Mouse (Mus musculus) lung, embryonic 16.5 days (tissue): Measurements from ENCODE around the gene Map1lc3a. TPM values are rescaled to one million over a fixed set of nuclear protein-coding genes. Genes with fewer than 3 reads are reported as not detected.

ENCODE experiments used
- ATAC-seq: fragments of 200-750 bp; cut with Nextera tagmentation; 2 replicates; pipeline ENCODE4 v1.8.0; 2017; ENCODE audit warnings: low read depth, mild to moderate bottlenecking, moderate library complexity
- H3K27ac ChIP-seq: fragments of 300-500 bp; sonication (generic); 2 replicates; pipeline ENCODE4 v1.5.1; 2014; ENCODE audit warnings: mild to moderate bottlenecking, control low read depth, low read length
- H3K27me3 ChIP-seq: fragments of 300-500 bp; sonication (generic); 2 replicates; pipeline ENCODE4 v1.6.1; 2014; ENCODE audit warnings: low read depth, low read length, mixed read lengths; ENCODE audit not compliant: control insufficient read depth, insufficient read depth
- H3K36me3 ChIP-seq: fragments of 300-500 bp; sonication (generic); 2 replicates; pipeline ENCODE4 v1.6.1; 2014; ENCODE audit warnings: low read length; ENCODE audit not compliant: control insufficient read depth, insufficient read depth
- H3K4me1 ChIP-seq: fragments of 300-500 bp; sonication (generic); replicated peaks from 2 replicates; pipeline ENCODE4 v1.6.1; 2014; ENCODE audit warnings: low read length, mixed read lengths; ENCODE audit not compliant: control insufficient read depth, insufficient read depth
- H3K4me2 ChIP-seq: fragments of 300-500 bp; sonication (generic); 2 replicates; pipeline ENCODE4 v1.6.1; 2014; ENCODE audit warnings: low read depth, low read length, control low read depth
- H3K4me3 ChIP-seq: fragments of 300-500 bp; sonication (generic); 2 replicates; pipeline ENCODE4 v1.5.1; 2014; ENCODE audit warnings: mild to moderate bottlenecking, low read length, control low read depth
- H3K9ac ChIP-seq: fragments of 300-500 bp; sonication (generic); 2 replicates; pipeline ENCODE4 v1.6.1; 2014; ENCODE audit warnings: low read length, control low read depth
- H3K9me3 ChIP-seq: fragments of 300-500 bp; sonication (generic); 2 replicates; pipeline ENCODE4 v1.6.1; 2016; ENCODE audit warnings: low read length; ENCODE audit not compliant: control insufficient read depth
- WGBS: fragments of 180-500 bp; shearing (Covaris S2); extraction: QIAGEN DNeasy Blood & Tissue Kit; methylation state at CpG from one replicate; pipeline ENCODE4 v1.1.7; 2014; 5-methylcytosine and 5-hydroxymethylcytosine counted together
- polyA plus RNA-seq: library from polyadenylated mRNA; unstranded; fragments of >200 nt; fragmentation: Nextera tagmentation; extraction: Ambion mirVana; gene quantifications from 2 replicates; pipeline ENCODE4 v1.2.1, GENCODE M21; 2015

The Map1lc3a gene
- polyA plus RNA-seq: 160 and 185 TPM in 2 replicates

GRCm38 (mm10) chr2:155276195-155276594 is at the start of gene Map1lc3a:
Gene Map1lc3a, plus strand, starts transcription at chr2:155276297.
- WGBS: under 1% methylated on average over 44 of the region's 47 CpGs
- peak; percentile 93 for ATAC-seq
- Histone ChIP-seq H3K9me3 (no peaks in the 10 kb centered on the region), H3K4me3 (peak within 1 kb of the TSS; percentile 96), H3K4me1 (peaks cover 9% of the 10 kb centered on the region), H3K36me3 (no peaks in the 10 kb centered on the region; the same call in 1 of the 2 replicates), H3K9ac (peak within 1 kb of the TSS; percentile 95), H3K27me3 (no peaks in the 10 kb centered on the region), H3K4me2 (peak within 1 kb of the TSS; percentile 78), H3K27ac (peak within 1 kb of the TSS; percentile 86)

DNA sequence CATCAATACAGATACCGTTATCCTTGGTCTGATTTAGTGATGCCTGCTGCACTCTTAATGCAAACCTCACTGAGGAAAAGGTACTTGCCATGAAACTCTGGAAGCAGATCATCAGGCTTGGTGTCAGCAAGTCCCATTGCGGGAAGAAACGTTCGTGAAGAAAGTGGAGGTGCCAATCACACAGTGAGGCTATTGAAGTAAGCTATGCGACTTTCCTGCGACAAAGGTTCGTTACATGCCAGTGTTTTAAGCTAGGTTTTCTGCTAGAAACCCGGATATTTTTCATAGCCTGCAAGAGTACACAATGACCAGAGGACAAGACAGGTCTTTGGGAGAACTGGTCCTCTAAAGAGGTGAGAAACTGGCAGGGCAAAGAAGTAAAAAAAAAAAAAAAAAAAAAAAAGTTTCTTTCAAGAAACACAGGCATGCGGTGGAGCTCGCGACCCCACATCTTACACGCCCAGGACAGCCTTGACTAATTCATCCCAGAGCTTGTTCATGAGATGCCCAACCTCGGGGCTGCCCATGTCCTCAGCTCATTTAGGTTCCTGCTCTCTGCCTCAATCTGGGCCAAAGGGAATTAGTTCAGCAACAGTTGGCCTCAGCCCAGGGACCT is 40.2 kb upstream of the Map1lc3a start:
- no peaks in the 10 kb centered on the region for H3K9me3 ChIP-seq
- no peaks in the 10 kb centered on the region for H3K27me3 ChIP-seq
- peak overlapping the region; percentile 77 for H3K4me2 ChIP-seq
- WGBS: 3% methylated on average over 13 of the region's 13 CpGs
- H3K4me3 ChIP-seq: peak overlapping the region; percentile 60
- ATAC-seq: peak; percentile 90
- peaks cover 12% of the 10 kb centered on the region for H3K4me1 ChIP-seq
- H3K27ac ChIP-seq: peak overlapping the region; percentile 82
- H3K9ac ChIP-seq: peak overlapping the region; percentile 87
- no peaks in the 10 kb centered on the region for H3K36me3 ChIP-seq

- peak; percentile 100 for ATAC-seq
- Histone ChIP-seq H3K27me3 (no peaks in the 10 kb centered on the region), H3K9ac (peak within 1 kb of the TSS; percentile 87), H3K4me1 (peaks cover 12% of the 10 kb centered on the region), H3K4me2 (peak within 1 kb of the TSS; percentile 77), H3K36me3 (no peaks in the 10 kb centered on the region), H3K9me3 (no peaks in the 10 kb centered on the region), H3K27ac (peak within 1 kb of the TSS; percentile 82), H3K4me3 (peak within 1 kb of the TSS; percentile 60)
- WGBS: under 1% methylated on average over 50 of the region's 50 CpGs
Measured at GRCm38 (mm10) chr2:155236362-155236992, 39.6 kb upstream of the Map1lc3a start, which contains the start of gene Dynlrb1. Gene Dynlrb1, plus strand, starts transcription at chr2:155236533.

DNA sequence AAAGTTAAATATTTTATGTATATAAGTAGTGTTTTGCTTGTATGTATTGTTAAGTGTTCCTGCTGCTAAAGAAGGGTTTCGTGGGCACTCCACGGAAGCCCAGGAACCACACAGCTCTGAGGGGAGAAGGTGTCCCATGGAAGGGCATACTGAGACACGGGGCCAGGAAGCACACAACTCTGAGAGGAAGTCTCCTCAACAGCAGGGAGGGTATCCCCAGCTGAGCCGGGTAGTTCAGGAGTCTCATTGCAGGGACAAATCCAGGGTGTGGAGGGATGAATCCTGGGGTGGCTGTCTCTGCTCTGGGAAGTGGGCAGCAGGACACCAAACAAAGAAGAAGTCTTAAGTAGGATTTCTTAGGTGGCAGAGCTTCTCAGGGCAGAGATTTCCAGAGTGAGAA is 38.8 kb upstream of the Map1lc3a start:
- no peaks in the 10 kb centered on the region for H3K27me3 ChIP-seq
- H3K4me3 ChIP-seq: peak overlapping the region; percentile 60
- peaks cover 12% of the 10 kb centered on the region for H3K4me1 ChIP-seq
- peak overlapping the region; percentile 87 for H3K9ac ChIP-seq
- no peaks in the 10 kb centered on the region for H3K36me3 ChIP-seq
- H3K9me3 ChIP-seq: no peaks in the 10 kb centered on the region
- peak overlapping the region; percentile 66 for H3K4me2 ChIP-seq
- ATAC-seq: no peak
- WGBS: 11% methylated on average over 4 of the region's 4 CpGs
- H3K27ac ChIP-seq: peak overlapping the region; percentile 82; the same call in 1 of the 2 replicates

DNA sequence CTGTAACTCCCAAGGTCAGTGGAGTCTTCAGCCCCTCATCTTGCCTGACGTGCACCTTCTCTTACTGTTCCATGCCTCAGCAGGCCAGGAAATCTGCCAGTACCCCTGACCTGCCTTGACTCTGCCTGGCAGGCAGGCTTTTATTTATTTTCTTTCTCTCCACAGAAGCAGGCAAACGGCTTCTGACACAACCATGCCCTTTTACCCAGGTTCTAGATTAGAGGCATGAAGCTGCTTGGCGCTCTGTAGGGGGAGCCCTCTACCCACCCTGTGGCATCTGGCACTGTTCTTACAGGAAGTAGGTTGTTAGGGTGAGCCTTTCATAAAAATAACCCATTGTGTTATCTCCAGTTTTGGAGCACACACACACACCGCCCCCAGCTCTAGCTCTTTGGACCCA is 35.2 kb upstream of the Map1lc3a start:
- Histone ChIP-seq H3K27ac (no peak overlapping the region), H3K36me3 (peaks cover 19% of the 10 kb centered on the region)

DNA sequence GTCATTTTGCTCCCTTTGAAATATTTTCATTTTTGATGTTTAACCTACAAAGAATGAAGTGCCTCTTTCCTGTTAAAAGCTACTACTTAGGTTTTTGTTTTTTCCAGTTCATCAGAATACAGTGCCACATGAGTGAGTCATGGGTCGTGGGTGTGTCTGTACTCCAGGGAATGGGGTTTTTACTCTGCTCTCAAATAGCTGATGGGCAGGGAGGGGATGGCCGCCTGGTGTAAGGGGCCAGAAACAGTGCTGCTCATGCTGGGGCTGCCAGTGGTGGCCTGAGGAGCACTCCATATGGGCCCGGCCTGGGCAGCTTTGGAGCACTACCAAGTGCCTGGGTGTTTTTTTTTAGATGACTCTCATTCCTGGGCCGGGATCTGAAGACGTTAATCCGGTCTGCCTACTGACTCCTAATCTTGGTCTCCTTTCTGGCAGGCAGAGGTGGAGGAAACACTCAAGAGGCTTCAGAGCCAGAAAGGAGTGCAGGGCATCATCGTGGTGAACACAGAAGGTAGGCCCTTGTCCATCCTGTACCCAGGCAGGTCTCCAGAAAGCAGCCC is 33.7 kb upstream of the Map1lc3a start:
- WGBS: 80% methylated on average over 7 of the region's 7 CpGs
- no peak for ATAC-seq
- H3K36me3 ChIP-seq: peaks cover 27% of the 10 kb centered on the region
- no peak overlapping the region for H3K4me2 ChIP-seq
- H3K27ac ChIP-seq: no peak overlapping the region
- H3K9ac ChIP-seq: no peak overlapping the region
- no peaks in the 10 kb centered on the region for H3K27me3 ChIP-seq
- no peaks in the 10 kb centered on the region for H3K9me3 ChIP-seq
- peaks cover 6% of the 10 kb centered on the region for H3K4me1 ChIP-seq
- no peak overlapping the region for H3K4me3 ChIP-seq

More for the DNA sequence above, 35.2 kb upstream of the Map1lc3a start:
- H3K9me3 ChIP-seq: no peaks in the 10 kb centered on the region
- H3K4me3 ChIP-seq: no peak overlapping the region
- H3K27me3 ChIP-seq: no peaks in the 10 kb centered on the region
- peaks cover 8% of the 10 kb centered on the region for H3K4me1 ChIP-seq
- no peak for ATAC-seq
- H3K4me2 ChIP-seq: no peak overlapping the region
- 69% methylated on average over 4 of the region's 4 CpGs for WGBS
- H3K9ac ChIP-seq: no peak overlapping the region

GRCm38 (mm10) chr2:155246231-155246630 is 29.9 kb upstream of the Map1lc3a start:
- Histone ChIP-seq H3K4me2 (no peak overlapping the region), H3K9ac (no peak overlapping the region), H3K36me3 (peaks cover 62% of the 10 kb centered on the region), H3K9me3 (no peaks in the 10 kb centered on the region), H3K27me3 (no peaks in the 10 kb centered on the region), H3K4me3 (no peak overlapping the region), H3K27ac (no peak overlapping the region), H3K4me1 (no peaks in the 10 kb centered on the region)
- 74% methylated on average over 4 of the region's 4 CpGs for WGBS
- ATAC-seq: no peak

DNA sequence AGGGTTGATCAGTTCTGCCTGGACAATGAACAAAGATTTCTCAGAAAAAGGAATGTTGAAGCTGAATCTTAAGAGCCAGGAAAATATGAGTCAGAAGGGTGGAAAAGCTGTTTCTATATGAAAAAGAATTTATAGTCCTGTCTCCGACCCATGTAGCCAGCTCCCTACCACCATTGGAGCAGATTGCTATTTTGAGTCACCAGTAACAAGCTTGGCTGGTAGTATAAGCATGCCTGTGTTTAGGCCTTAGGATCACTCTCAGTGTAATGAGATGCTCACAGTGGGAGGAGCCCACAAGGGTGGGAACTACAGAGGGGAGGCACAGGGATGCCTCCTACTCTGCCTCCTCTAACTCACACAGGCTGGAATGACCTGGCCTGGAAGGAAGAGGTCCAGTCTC is 27.9 kb upstream of the Map1lc3a start:
- no peak overlapping the region for H3K27ac ChIP-seq
- H3K9ac ChIP-seq: no peak overlapping the region
- no peaks in the 10 kb centered on the region for H3K27me3 ChIP-seq
- no peak overlapping the region for H3K4me2 ChIP-seq
- no peaks in the 10 kb centered on the region for H3K4me1 ChIP-seq
- no peak overlapping the region for H3K4me3 ChIP-seq
- ATAC-seq: no peak
- H3K9me3 ChIP-seq: no peaks in the 10 kb centered on the region
- 93% methylated on average over 1 of the region's 1 CpGs for WGBS
- peaks cover 68% of the 10 kb centered on the region for H3K36me3 ChIP-seq

DNA sequence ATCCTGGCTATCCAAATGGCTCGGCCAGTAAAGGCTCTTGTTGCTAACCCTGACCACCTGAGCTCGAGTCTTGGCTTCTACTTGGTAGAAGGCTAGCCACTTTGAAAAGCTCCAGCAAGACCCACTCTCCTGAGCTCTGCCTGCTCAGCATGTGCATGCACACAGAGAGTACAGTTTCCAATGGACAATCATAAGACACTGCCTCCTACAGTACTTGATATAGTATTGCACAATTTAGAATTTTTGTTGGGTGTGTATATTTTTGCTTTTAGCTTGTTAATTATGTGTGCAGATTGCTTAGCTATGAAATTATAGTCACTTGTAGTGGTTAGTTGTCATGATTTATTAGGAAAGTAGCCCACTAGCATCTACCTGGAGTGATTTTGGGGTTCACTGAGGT is 27.4 kb upstream of the Map1lc3a start:
- H3K27me3 ChIP-seq: no peaks in the 10 kb centered on the region
- peaks cover 64% of the 10 kb centered on the region for H3K36me3 ChIP-seq
- 88% methylated on average over 2 of the region's 2 CpGs for WGBS
- no peak for ATAC-seq
- H3K4me3 ChIP-seq: no peak overlapping the region
- H3K9me3 ChIP-seq: no peaks in the 10 kb centered on the region
- H3K9ac ChIP-seq: no peak overlapping the region
- H3K27ac ChIP-seq: no peak overlapping the region
- H3K4me2 ChIP-seq: no peak overlapping the region
- H3K4me1 ChIP-seq: no peaks in the 10 kb centered on the region
